Mouse (Mus musculus): Measurements from ENCODE around the gene Sesn2. TPM values are rescaled to one million over a fixed set of nuclear protein-coding genes. Genes with fewer than 3 reads are reported as not detected.

Gene Sesn2
- total and polyA plus RNA-seq, 2 experiments from 2014 or later: 5.2 to 6.2 TPM

DNA sequence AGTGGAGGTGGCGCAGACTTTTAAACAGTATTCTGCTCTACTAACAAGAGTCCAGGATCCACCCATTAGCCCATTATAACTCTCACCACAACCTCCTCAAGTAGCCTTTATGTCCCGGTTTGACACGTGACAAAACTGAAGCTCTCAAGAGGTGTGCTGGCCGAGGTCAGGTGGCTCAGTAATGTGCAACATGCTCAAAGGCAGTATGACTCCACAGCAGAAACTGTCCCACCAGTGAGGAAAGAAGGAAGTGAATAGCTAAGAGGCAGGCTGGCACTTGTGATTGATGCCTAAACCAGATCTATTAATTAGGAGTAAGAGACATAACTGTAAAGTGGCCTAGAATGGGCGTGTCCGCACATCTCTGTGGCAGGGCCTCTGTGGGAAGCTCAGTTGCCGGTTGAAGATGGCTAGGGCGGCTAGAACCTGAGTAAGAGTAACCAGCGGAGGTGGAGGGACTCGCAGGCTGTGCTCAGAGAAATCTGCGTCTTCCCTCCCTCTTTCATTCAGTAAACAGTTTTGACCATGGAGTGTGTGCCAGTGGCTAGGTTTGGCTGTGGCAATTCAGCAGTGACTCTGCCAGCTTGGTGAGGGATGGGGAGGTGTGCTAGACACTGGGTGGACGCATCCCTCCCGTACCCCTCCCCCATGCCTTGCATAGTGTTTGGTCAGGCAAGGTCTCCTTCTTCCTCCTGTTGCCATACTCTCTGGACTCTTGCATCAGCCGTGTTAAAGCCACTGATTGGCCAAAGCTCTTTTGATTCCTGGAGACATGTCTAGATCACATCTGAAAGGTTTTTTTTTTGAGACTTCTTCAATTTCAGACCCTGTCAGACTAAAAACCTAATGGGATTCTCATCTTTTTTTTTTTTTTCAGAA is 3.3 kb upstream of the Sesn2 start:
- H3K27ac ChIP-seq (ENCODE audit: low read depth): no peak overlapping the region
- no peak for DNase-seq (ENCODE audit: low spot score)

DNA sequence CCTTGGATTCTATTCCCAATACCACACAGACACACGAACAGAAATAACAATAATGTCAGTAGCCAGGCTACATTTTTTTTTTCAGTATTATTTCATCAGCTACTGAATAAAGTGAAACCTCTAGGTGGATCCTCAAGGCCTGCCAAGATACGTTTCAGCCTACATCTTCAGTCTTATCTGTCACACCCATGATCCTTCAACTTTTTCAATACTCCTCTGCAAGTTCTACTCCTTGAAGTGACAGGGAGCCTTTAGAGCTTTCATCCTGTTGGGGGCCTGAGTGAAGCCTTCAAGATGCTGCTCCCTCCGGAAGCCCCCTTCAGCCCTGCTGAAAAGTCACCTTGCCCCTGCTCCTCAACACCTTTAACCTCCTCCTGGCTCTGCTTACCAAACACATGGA is 1.8 kb upstream of the Sesn2 start:
- no peak overlapping the region for H3K4me2 ChIP-seq (ENCODE audit: low read depth, low read length)
- no peak overlapping the region for H3K4me3 ChIP-seq (ENCODE audit: low read depth, low read length)
- DNase-seq (ENCODE audit: low spot score) (no peak), ATAC-seq (ENCODE audit: insufficient read depth, low read depth) (no peak)
- no peaks in the 10 kb centered on the region for H3K36me3 ChIP-seq (replicated peaks; ENCODE audit: control insufficient read depth, insufficient read depth, low read length)
- no peaks in the 10 kb centered on the region for H3K27me3 ChIP-seq (ENCODE audit: control insufficient read depth, insufficient read depth, low read length)
- 76% methylated on average over 3 of the region's 3 CpGs for WGBS
- H3K4me1 ChIP-seq (ENCODE audit: control insufficient read depth, insufficient read depth): peaks cover 19% of the 10 kb centered on the region; the same call in 1 of the 2 replicates
- H3K27ac ChIP-seq (ENCODE audit: low read depth): no peak overlapping the region
- no peak for TF ChIP-seq EP300 (IDR thresholded peaks at IDR 0.05; ENCODE audit: low read depth)
- no peak for TF ChIP-seq CTCF (IDR thresholded peaks at IDR 0.05; ENCODE audit: low read depth)
- H3K9ac ChIP-seq (replicated peaks; ENCODE audit: low read depth, low read length): no peak overlapping the region
- no peaks in the 10 kb centered on the region for H3K9me3 ChIP-seq (replicated peaks; ENCODE audit: control insufficient read depth, low read length)

More for the DNA sequence above, 3.3 kb upstream of the Sesn2 start:
- no peak overlapping the region for H3K4me3 ChIP-seq (ENCODE audit: low read depth, low read length)
- TF ChIP-seq CTCF (IDR thresholded peaks at IDR 0.05; ENCODE audit: low read depth): no peak
- TF ChIP-seq EP300 (IDR thresholded peaks at IDR 0.05; ENCODE audit: low read depth): no peak
- no peak overlapping the region for H3K9ac ChIP-seq (replicated peaks; ENCODE audit: low read depth, low read length)
- H3K36me3 ChIP-seq (replicated peaks; ENCODE audit: control insufficient read depth, insufficient read depth, low read length): no peaks in the 10 kb centered on the region
- WGBS: 43% methylated on average over 14 of the region's 14 CpGs
- no peak overlapping the region; the same call in 1 of the 2 replicates for H3K4me2 ChIP-seq (ENCODE audit: low read depth, low read length)
- no peak for ATAC-seq (ENCODE audit: insufficient read depth, low read depth)
- no peaks in the 10 kb centered on the region for H3K9me3 ChIP-seq (replicated peaks; ENCODE audit: control insufficient read depth, low read length)
- no peaks in the 10 kb centered on the region for H3K27me3 ChIP-seq (ENCODE audit: control insufficient read depth, insufficient read depth, low read length)
- H3K4me1 ChIP-seq (ENCODE audit: control insufficient read depth, insufficient read depth): peaks cover 15% of the 10 kb centered on the region; the same call in 1 of the 2 replicates

DNA sequence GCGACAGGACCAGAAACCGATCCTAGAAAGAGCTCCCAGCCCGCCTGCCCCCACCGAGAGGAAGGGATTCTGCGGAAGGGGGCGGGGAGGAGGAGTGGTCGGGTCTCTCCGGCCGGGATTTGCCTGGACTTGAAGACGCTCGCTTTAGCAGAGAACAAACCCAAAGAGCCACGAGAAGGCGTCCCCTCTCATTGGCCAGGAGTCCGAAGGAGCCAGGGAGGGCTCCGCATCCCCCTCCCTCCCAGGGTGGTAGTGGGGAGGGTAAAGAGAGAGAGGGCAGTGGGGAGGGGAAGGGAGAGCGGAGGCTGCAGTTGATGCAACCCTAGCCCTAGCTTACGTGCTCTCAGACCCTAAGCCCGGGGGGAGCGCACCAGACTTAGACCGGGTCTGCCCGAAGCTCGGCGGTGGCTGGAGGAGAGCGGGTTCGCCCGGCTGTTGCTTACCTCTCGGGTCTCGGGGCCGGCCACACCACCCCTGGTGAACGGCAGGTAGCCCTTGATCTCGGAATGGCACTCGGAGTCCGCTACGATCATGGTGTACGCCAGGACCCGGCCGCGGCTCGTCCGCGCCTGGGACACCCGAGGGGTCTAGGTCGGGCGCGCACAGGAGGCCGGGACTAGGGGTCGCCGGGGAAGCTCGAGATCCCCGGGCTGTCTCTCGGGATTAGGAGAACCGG is 542 bp downstream of the Sesn2 start:
- no peaks in the 10 kb centered on the region for H3K36me3 ChIP-seq (replicated peaks; ENCODE audit: control insufficient read depth, insufficient read depth, low read length)
- H3K9me3 ChIP-seq (replicated peaks; ENCODE audit: control insufficient read depth, low read length): no peaks in the 10 kb centered on the region
- peak overlapping the region; percentile 83 for H3K4me3 ChIP-seq (ENCODE audit: low read depth, low read length)
- H3K27me3 ChIP-seq (ENCODE audit: control insufficient read depth, insufficient read depth, low read length): no peaks in the 10 kb centered on the region
- H3K27ac ChIP-seq (ENCODE audit: low read depth): peak overlapping the region; percentile 61
- ATAC-seq (ENCODE audit: insufficient read depth, low read depth) (peak; percentile 51), DNase-seq (ENCODE audit: low spot score) (peak; percentile 69)
- H3K9ac ChIP-seq (replicated peaks; ENCODE audit: low read depth, low read length): peak overlapping the region; percentile 51
- TF ChIP-seq EP300 (IDR thresholded peaks at IDR 0.05; ENCODE audit: low read depth): no peak
- TF ChIP-seq CTCF (IDR thresholded peaks at IDR 0.05; ENCODE audit: low read depth): no peak
- peaks cover 19% of the 10 kb centered on the region; the same call in 1 of the 2 replicates for H3K4me1 ChIP-seq (ENCODE audit: control insufficient read depth, insufficient read depth)
- H3K4me2 ChIP-seq (ENCODE audit: low read depth, low read length): peak overlapping the region; percentile 84
- under 1% methylated on average over 50 of the region's 52 CpGs for WGBS

GRCm38 (mm10) chr4:132507210-132507609 is 3.1 kb downstream of the Sesn2 start:
- no peak for TF ChIP-seq EP300 (IDR thresholded peaks at IDR 0.05; ENCODE audit: low read depth)
- no peak for TF ChIP-seq CTCF (IDR thresholded peaks at IDR 0.05; ENCODE audit: low read depth)
- no peak overlapping the region for H3K4me3 ChIP-seq (ENCODE audit: low read depth, low read length)
- DNase-seq (ENCODE audit: low spot score): no peak
- ATAC-seq (ENCODE audit: insufficient read depth, low read depth): no peak
- H3K27ac ChIP-seq (ENCODE audit: low read depth): no peak overlapping the region
- peaks cover 14% of the 10 kb centered on the region; the same call in 1 of the 2 replicates for H3K4me1 ChIP-seq (ENCODE audit: control insufficient read depth, insufficient read depth)
- H3K9ac ChIP-seq (replicated peaks; ENCODE audit: low read depth, low read length): no peak overlapping the region
- no peak overlapping the region for H3K4me2 ChIP-seq (ENCODE audit: low read depth, low read length)
- no peaks in the 10 kb centered on the region for H3K9me3 ChIP-seq (replicated peaks; ENCODE audit: control insufficient read depth, low read length)
- no peaks in the 10 kb centered on the region for H3K27me3 ChIP-seq (ENCODE audit: control insufficient read depth, insufficient read depth, low read length)
- WGBS: 59% methylated on average over 2 of the region's 2 CpGs
- H3K36me3 ChIP-seq (replicated peaks; ENCODE audit: control insufficient read depth, insufficient read depth, low read length): no peaks in the 10 kb centered on the region

- ATAC-seq (ENCODE audit: insufficient read depth, low read depth): no peak
- H3K4me2 ChIP-seq (ENCODE audit: low read depth, low read length): no peak overlapping the region
- H3K9ac ChIP-seq (replicated peaks; ENCODE audit: low read depth, low read length): no peak overlapping the region
- TF ChIP-seq EP300 (IDR thresholded peaks at IDR 0.05; ENCODE audit: low read depth): no peak
- TF ChIP-seq CTCF (IDR thresholded peaks at IDR 0.05; ENCODE audit: low read depth): no peak
- 86% methylated on average over 6 of the region's 6 CpGs for WGBS
- H3K4me1 ChIP-seq (ENCODE audit: control insufficient read depth, insufficient read depth): peaks cover 14% of the 10 kb centered on the region; the same call in 1 of the 2 replicates
- DNase-seq (ENCODE audit: low spot score): no peak
- H3K27ac ChIP-seq (ENCODE audit: low read depth): no peak overlapping the region
- H3K27me3 ChIP-seq (ENCODE audit: control insufficient read depth, insufficient read depth, low read length): no peaks in the 10 kb centered on the region
- no peaks in the 10 kb centered on the region for H3K36me3 ChIP-seq (replicated peaks; ENCODE audit: control insufficient read depth, insufficient read depth, low read length)
- no peaks in the 10 kb centered on the region for H3K9me3 ChIP-seq (replicated peaks; ENCODE audit: control insufficient read depth, low read length)
- no peak overlapping the region for H3K4me3 ChIP-seq (ENCODE audit: low read depth, low read length)
Observed at GRCm38 (mm10) chr4:132506250-132506649, 4.1 kb downstream of the Sesn2 start.
